Mouse (Mus musculus) 3134 (cell line): ENCODE data around the gene Csrp3.

Source experiments
- DNase-seq: peaks from one replicate; pipeline ENCODE4 v3.0.0-alpha.2; 2011; ENCODE audit warnings: low spot score; ENCODE audit not compliant: insufficient read length; ENCODE audit errors: extremely low read depth

The Csrp3 gene

DNA sequence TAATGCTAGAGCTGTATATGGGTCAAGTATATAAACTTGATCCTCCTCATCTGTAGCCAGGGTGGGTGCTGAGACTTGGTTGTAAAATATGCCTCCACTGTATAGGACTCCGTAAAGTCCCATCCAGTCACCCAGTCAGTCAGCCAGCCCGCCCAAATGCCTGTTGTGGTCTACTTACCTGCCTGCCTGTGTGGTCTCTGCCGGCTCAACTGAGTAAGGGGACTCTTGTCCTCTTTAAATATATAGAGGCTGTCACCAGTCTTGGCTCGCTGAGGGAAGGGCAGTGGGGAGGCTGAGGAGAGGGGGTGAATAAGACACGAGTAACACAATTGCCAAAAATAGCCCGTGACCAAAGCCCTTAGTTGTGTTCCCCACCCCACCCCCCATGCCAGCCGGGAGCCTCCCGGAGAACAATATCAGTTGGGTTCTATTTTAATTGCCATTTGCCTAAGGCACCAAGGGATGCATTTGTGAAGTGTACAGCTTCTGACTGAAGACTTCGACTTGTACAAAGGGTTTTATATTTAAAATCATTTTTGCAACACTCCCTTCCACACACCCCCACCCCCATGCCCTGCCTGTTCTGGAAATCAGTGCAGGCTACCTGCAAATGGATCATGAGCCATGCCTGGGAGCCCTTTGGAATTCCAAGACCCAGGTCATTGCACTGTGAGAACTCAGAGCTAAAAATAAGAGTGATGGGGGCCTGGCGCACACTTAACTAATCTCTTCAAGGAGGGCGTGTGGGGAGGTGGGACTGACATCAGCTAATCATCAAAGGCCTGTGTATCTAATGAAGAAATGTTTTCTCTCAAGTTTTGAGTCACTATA lies at the start of gene Csrp3:
TSS of gene Csrp3 (minus strand) at position 214 of the 831 bp plus-strand sequence.
- DNase-seq: no peak

DNA sequence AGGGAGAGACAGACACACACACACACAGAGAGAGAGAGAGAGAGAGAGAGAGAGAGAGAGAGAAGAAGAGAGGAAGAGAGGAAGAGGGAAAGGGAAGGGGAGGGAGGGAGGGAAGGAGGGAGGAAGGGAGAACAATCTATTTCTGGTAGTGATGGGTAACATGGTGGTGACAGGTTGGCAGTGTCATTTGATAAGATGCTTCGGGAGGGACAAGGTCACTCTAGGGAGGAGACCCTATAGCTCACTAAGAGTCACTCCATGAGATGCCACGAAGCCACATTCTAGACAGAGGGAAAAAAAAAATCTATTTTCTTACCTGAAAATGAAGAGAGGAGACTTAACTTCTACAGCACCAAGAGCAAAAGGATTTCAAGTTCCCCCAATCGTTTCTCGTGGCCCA lies 48.2 kb upstream of the Csrp3 start:
- no peak for DNase-seq

DNA sequence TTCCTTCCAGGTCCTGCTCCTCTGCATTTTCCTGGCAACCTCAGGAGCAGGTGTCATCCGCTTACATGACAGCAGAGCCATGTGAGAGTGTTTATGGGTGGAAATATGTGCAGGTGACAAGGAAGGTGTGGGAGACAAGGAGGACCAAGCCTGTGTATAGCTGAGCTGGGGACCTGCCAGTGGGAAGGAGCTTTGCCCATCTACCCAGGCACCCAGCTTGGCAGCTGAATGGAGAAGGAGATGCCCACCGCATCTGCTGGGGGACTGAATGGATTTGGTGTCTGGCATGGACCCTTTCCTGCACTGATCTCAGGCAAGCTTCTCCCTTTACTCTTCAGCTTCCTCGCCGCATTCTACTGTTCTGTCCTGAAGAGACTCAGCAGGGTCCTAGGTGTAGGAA lies 47.6 kb upstream of the Csrp3 start:
- no peak for DNase-seq

DNA sequence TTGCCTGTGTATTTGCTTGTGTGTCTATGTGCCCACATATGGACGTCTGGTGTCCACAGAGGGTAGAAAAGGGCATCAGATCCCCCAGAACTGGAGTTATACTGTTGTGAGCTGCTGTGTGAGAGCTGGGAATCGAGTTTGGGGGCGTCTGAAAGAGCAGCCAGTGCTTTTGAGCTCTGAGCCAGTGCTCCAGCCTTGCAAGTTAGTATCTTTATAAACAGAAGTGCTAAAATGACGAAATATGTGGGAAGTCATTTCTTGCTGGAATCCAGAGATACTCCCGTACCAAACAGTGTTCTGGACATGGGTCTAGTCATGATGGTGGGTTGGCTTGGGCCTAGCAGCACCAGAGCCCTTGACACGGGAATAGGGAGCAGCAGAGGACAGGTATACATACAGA lies 46.9 kb upstream of the Csrp3 start:
- no peak for DNase-seq

DNA sequence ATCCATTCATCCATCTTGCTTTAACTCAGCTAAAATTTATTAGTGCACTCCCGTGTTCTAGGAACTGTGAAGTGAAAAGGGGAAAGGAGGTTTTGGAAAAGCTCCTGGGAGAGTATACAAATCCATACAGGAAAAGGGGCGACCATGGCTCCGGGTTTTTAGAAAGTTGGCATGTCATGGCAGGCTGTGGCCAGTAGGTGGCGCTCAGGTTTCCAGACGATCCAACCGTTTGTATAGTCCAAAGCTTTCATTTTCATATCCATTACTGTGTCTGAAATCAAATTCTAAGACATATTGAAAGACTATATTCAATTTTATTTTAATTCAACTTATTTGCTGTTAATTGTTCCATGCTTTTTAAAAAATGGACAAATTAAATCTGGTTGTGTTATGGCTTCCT lies 46.3 kb upstream of the Csrp3 start:
- DNase-seq: no peak

DNA sequence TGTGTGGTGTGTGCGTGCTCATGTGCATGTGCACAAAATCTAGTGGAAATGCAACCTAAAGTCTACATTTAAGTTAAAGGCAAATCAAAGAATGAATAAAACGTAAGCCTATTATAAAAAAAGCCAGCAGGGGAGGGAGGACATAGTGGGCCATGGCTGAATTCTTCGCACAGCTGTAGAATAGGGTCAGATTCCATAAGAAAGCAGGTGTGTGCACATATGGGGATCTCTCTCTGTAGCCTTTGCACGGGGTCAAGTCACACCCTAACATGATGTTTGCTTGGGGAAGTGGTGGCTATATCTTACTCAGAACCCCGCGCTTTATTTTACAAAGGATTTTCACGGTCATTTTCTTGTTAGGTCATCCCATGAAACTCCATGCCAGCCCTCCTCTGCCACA lies 45.3 kb upstream of the Csrp3 start:
- DNase-seq: no peak

DNA sequence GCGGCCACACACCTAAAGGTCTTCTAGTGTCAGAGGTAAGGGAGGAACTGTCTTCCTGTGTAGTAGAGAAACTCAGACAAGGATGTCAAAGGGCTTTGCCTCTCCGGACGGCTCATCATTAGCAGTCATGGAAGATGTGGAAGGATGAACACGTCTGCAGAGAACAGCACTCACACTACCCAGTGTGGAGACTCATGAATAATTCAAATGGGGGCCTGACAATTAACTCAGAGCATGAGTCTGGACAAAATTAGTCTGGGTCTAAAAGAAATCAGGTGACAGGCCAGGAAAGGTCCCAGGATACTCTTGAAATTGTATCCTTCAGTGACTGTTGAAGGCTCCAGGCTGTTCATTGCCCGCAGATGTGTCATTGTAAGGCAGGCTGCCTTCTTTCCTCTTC lies 43.2 kb upstream of the Csrp3 start:
- no peak for DNase-seq

DNA sequence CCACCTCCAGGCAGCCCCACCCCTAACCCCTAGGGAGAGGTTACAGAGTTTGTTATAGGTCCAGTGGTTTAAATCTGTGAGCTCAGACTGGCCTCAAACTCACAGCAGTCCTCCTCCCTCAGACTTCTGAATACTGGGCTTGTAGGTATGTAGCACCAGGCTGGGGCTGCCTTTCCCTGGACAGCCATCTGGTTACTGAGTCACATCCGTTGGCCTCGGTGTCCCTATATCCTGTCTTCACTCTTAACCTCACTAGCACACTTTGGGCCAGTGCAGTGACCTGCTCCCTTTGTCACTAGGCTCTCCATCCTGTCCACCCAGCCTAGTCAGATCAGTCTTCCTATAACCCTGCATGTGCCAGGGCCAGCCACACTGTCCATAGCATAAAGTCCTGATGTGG lies 40.9 kb upstream of the Csrp3 start:
- peak; percentile 66 for DNase-seq

DNA sequence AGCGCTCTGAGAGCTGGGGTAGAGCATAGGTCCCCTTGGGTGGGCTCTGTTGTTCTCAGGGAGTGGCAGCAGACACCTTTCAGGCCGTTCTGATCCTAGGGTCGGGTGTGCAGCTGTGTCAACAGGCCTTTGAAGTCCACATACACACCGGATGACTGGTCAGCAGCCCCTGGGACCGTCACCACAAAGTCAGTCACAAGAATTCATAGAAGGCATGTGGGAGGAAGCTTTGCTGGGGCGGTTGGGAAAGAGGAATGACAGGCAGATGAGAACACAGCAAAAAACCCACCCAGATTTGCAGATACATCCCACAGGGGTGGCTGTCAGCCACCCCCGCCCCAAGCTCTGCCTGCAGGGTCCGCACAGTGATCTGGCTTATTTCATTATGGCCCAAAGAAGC lies 40.1 kb upstream of the Csrp3 start:
- DNase-seq: peak; percentile 78

DNA sequence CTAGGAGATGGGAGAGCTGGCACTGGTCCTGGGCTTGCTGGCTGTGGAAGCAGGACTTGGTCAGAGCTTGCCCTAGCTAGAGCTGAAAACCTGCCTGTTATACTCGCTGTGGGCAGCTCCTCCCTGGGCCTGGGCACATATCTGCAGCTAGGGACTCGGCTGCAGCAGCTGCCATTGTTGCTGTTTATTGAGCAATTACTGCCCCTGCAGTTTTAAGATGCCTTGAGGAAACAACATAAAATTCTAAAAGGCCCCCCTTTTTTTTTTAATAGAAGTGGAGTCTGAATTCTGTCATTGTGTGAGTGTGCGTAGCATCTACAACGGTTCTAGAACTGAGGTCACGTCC lies 36.4 kb upstream of the Csrp3 start:
- DNase-seq: no peak

DNA sequence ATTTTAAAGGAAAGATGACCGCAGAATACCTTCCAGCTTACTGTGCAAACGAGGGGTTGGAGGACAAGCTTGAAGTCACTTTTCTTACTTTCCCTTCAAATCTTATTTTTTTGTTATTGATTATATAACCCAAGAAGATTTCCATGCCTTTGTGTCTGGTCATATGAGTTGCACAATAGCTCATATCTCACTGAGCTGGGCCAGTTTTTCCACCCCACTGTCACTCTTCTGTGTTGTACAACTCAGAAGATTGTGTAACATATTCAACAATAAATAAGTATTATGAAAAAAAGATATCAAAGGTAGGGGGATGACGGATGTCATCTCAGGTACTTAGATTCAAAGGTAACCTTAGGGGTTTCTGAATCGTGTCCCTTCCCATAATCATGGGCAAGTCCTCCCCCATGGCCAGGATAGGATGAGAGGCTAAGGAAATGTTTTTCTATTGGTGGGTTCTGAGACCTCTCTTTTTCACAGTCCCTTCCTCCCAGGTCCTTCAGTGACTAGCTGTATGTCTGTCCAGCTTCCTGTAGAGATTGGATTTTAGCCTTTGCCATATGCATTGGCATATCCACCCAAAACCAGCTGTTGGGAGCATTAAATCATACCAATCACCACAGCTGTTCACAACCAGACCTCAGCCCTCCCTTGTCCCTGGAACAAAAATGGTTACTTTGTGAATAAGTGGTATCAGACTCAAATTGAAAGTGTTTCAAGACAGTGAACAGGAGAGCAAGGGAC lies 35.9 kb upstream of the Csrp3 start:
- no peak for DNase-seq

DNA sequence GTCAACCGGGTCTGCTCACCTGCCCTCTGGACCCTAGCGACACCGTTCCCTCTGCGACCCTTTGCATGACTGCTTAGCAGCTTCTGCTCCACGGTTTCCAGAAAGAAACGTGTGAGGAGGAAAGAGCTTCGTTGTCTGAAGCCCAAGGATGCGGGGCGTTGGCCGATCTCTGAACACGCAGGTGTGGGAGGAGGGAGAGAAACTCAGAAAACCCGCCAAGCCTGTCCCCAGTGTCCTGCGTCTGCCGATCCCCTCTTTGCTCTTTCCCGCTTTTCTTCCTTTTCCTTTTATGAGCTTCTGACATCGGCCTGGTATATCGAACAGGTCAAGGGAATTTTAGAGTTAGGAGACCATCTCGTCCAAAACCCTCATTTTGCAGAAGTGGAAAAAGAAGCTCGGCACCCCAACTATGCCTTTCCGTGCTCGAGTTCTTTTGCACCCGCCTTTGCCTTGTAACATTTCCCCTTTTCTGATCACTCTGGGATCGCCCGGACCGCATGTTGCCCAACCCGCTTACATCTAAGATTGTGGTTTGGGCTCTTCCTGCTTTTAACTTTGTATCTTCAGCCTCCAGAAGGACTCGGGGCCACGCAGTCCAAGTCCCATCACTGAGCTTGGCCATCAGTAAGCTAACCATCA lies 34.3 kb upstream of the Csrp3 start:
- DNase-seq: no peak

DNA sequence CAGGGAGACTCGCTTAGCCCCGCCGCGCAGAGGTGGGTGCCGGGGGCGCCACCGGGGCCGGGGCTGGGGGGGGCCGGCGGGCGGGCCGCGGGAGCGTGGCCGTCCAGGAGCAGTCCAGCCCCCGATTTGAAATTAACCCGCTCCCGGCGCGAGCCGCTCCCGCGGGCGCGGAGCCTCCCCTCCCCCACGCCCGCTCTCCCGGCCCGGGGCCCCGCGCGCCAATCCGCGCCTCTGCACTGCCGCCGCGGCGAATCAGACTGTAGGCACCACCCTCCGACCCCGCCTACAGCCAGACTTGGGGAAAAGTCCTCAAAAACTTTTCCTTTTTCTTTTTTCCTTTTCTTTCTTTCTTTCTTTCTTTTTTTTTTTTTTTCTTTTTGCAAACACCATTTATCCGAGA lies 33.7 kb upstream of the Csrp3 start, which contains the start of gene E2f8:
TSS of gene E2f8 (minus strand) at position 111 of the 400 bp plus-strand sequence.
- peak; percentile 81 for DNase-seq

DNA sequence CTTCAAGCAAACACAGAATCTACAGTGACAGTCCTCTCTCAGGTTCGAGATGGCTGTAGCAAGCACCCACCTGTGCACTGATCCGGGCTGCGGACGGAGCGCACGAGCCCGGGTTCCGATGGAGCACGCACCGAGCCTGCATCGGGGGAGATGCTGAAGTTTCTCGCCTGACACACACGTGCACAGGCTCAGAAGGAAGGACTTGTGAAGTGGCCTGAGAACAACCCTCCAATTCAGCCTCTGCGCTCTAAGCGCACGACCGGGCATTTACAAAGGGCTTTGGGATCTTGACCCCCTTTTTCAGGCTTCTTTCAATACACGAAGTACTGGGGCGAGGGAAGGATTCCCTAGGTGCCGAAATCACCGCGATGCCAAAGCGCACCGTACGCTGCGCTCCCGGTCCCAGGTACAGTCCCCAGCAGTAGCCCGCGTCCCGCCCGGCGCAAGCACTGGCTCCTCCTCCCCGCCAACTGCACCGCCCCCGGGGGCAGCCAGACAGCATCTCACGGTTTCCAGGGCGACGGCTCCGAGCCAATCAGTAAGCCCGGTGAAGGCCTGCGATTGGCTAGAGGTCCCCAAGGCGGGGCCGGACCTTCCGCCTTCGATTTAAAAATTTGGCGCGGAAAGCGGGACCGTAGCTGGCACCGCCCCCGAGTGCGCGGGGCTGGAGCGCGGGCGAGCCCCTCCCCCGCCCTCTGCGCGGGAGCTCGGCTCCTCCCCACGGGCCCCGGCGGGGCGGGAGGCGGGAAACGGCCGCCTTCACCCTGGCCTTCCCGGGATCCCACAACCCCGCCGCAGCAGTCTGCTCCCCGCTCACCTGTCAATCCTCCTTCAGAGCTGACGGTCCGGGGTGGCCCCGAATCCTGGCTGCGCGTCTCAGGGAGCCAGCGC lies 33.0 kb upstream of the Csrp3 start:
- peak; percentile 96 for DNase-seq

DNA sequence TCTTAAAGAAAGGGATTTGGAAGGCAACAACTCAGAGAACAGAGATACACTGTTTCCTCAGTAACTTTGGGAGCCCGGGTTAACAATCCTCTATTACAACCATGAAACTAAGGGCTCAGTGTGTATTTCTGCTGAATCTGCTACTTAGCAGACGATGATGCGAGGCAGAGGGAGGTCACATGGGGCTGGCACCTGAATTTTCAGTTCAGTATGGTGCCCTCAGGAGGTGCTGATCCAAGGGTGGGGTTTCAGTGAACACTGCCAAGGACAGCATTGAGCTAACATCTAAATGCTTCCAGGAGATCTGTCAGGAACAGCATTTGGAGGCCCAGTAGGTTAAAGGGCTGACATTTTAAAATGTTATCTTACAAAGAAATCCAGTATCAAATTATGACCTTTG lies 31.7 kb upstream of the Csrp3 start:
- no peak for DNase-seq

DNA sequence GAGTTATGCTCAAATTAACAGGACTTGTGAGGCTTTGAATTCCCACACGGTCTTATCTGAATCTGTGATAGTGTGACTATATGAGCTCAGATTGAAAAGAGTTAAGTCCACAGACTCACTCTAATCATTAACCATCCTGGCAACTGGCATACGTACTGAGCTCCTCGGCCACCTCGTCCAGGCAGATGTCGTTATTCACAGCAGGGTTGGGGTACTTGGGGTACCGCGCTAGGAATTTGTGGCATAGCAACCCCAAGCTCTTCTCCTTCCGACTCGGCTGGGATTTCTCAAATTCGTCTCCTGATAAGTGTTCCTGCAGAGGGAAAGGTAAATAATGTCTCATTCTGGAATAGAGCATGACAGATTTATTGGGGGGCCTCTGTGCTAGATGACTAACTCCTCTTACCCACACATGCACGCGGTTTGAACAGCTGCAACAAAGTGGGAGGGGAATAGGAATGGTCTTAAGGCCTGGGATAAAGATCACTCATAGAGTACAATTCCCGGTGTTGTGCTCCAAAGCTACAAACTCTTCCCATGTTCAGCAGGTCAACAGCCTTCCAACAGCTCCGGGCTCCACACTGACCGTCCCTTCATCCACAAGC lies 30.1 kb upstream of the Csrp3 start:
- DNase-seq: no peak

DNA sequence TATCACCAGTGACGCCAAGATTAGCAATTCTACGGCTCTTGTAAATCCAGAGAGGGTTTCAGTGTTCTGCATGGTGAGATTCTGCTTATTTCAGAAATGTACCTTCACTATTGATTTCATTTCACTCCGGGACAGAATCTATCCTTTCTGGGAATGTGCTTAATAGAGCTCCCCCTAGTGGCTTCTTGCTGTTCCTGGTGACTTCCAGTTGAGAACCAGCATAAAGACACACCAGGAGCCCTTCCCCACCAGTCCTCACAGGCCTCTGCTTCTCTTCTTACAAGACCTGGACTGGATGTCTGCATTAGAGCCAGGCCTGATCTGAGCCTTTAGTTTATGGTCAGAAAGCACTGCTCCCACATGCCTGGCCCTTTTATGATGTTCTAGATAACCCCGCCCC lies 28.7 kb upstream of the Csrp3 start:
- peak; percentile 26 for DNase-seq

DNA sequence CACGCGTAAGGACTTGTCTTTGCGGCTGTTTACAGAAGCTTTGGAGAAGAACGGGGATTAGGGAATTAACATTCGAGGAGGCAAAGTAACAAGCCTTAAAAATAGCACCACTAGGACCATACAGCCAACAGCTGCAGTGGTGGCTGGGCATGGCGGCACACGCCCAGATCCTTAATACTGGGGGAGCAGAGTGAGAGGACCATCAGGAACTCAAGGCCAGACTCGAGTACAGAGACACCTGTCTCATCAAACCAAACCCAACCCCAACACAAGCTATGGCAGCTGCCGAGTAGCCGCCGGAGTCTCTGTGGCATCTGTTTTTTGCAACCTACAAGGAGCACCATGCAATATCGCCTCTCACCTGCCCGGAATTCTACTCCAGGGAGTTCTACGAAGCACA lies 27.3 kb upstream of the Csrp3 start:
- no peak for DNase-seq

DNA sequence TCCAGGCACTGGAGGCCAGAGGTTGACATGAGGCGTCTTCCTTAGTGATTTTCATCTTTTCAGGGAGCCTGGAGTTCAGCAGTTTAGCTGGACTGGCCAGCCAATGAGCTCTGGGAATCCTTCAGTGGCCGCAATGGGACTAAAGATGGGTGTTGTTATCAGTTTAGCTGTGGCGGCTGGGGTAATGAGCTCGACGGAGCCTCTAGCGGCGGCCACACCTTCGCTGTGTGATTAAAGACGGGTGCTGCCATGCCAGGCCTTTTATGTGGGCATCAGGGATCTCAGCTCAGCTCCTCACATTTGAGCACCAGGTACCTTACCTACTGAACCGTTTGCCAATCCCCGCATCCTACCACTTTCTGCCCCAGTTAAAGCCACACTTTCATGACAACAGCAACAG lies 23.5 kb upstream of the Csrp3 start:
- DNase-seq: no peak

DNA sequence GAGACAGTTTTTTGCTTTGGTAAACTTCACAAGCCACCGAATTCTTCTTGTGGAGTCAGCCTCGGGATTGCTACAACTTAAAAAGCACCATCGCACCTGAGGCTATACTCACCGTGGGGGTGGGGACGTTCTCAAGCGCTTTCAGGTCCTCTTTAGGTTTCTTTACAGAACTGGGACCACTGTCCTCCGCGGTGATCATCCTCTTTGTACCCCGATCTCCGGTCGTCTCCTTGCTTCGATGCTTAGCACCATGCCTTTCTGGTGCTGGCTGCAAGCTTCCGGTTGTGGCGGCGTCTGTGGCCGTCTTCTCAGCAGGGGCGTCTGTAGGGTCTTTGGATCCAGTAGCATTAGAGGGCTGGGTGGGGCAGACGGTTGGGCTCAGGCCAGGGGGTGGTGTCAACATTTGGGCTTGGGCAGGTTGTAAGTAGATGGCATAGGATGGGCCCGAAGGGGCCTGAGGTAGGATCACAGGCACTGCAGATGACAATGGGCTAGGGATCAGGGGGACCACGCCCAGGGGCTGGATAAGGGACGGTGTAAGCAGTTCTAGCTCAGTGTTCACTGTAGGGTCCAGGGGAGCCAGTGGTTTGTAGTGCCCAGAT lies 22.8 kb upstream of the Csrp3 start:
- DNase-seq: no peak
